Mouse (Mus musculus) kidney, embryonic 14.5 days (tissue): ENCODE measurements around the gene Gm2075. TPM values are rescaled to one million over a fixed set of nuclear protein-coding genes. Genes with fewer than 3 reads are reported as not detected.
"Not testable (repeated sequence)": the region's sequence is repeated elsewhere in the genome, so short reads cannot be mapped to it uniquely, and the experiment has no call there.

Experiments used
- ATAC-seq: fragments of 200-750 bp; cut with Nextera tagmentation; 2 replicates; pipeline ENCODE4 v1.8.0; 2017; ENCODE audit warnings: moderate number of reproducible peaks, mild to moderate bottlenecking, moderate TSS enrichment, moderate library complexity; ENCODE audit not compliant: low FRiP score, low TSS enrichment
- H3K27ac ChIP-seq: fragments of 300-500 bp; sonication (generic); 2 replicates; pipeline ENCODE4 v1.5.1; 2014; ENCODE audit warnings: low read depth, mild to moderate bottlenecking, low read length, moderate library complexity, mixed read lengths
- H3K27me3 ChIP-seq: fragments of 300-500 bp; sonication (generic); 2 replicates; pipeline ENCODE4 v1.6.1; 2014; ENCODE audit warnings: mild to moderate bottlenecking, low read length; ENCODE audit not compliant: control insufficient read depth, insufficient read depth
- H3K36me3 ChIP-seq: fragments of 300-500 bp; sonication (generic); 2 replicates; pipeline ENCODE4 v1.6.1; 2014; ENCODE audit warnings: low read length, mixed read lengths; ENCODE audit not compliant: control insufficient read depth, insufficient read depth
- H3K4me1 ChIP-seq: fragments of 300-500 bp; sonication (generic); 2 replicates; pipeline ENCODE4 v1.6.1; 2014; ENCODE audit warnings: low read length, mixed read lengths; ENCODE audit not compliant: control insufficient read depth, insufficient read depth
- H3K4me2 ChIP-seq: fragments of 300-500 bp; sonication (generic); replicated peaks from 2 replicates; pipeline ENCODE4 v1.6.1; 2014; ENCODE audit warnings: low read depth, mild to moderate bottlenecking, low read length
- H3K4me3 ChIP-seq: fragments of 300-500 bp; sonication (generic); 2 replicates; pipeline ENCODE4 v1.5.1; 2014; ENCODE audit warnings: mild to moderate bottlenecking, low read length
- H3K9ac ChIP-seq: fragments of 300-500 bp; sonication (generic); 2 replicates; pipeline ENCODE4 v1.6.1; 2014; ENCODE audit warnings: low read depth, mild to moderate bottlenecking, low read length, moderate library complexity
- H3K9me3 ChIP-seq: fragments of 300-500 bp; sonication (generic); 2 replicates; pipeline ENCODE4 v1.6.1; 2016; ENCODE audit warnings: low read length; ENCODE audit not compliant: control insufficient read depth
- WGBS: fragments of 180-500 bp; shearing (Covaris S2); extraction: QIAGEN DNeasy Blood & Tissue Kit; methylation state at CpG from one replicate; pipeline ENCODE4 v1.1.7; 2014; 5-methylcytosine and 5-hydroxymethylcytosine counted together
- polyA plus RNA-seq: library from polyadenylated mRNA; unstranded; fragments of >200 nt; fragmentation: Nextera tagmentation; extraction: Ambion mirVana; gene quantifications from 2 replicates; pipeline ENCODE4 v1.2.1, GENCODE M21; 2014

The Gm2075 gene
- not detected in 2 replicates for polyA plus RNA-seq

DNA sequence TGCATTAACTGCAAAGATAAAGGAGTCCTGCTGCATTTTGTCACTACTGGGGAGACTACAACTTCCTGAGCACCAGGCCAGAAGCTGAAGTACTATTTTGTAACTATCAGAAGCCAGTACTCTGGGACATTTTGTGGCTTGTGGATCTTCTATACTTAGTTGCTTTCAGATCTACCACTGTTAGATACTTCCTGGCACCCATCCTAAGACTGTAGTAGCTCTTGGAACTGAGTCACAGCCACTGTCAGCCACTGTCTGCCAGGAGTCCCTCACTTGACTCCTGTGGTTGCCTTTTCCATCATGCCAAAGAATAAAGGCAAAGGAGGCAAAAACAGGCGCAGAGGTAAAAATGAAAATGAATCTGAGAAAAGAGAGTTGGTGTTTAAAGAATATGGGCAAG lies at the start of gene Gm2075:
Gene Gm2075, plus strand, starts transcription at position 301 of the 400 bp plus-strand sequence.
- WGBS = no CpG with 5 or more reads among the region's 1 CpGs
- H3K9me3 ChIP-seq, H3K9ac ChIP-seq, H3K4me2 ChIP-seq, H3K36me3 ChIP-seq, H3K27ac ChIP-seq, H3K4me1 ChIP-seq, ATAC-seq, H3K4me3 ChIP-seq, H3K27me3 ChIP-seq: not testable (repeated sequence)

DNA sequence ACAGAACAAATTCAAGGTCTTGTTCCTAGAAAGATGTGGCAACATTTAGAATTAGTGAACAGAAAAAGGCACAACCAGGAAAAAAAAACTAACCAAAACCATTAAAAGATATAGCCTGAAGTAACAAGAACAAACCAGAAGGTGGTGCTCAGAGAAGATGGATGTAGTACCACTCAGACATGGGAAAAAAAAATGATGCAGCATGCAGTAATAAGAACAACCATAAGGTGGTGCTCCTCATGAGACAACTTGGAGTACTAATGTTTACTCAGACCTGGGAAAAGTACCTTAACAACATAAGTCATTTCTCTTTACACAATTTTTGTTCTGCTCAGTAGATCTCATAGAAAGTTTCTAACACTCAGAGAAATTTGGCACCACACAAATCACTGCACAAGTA lies 27.6 kb upstream of the Gm2075 start:
- not testable (repeated sequence) for H3K4me3 ChIP-seq, ATAC-seq, H3K4me2 ChIP-seq, H3K9me3 ChIP-seq, H3K4me1 ChIP-seq, H3K27me3 ChIP-seq, H3K9ac ChIP-seq, H3K36me3 ChIP-seq, H3K27ac ChIP-seq

DNA sequence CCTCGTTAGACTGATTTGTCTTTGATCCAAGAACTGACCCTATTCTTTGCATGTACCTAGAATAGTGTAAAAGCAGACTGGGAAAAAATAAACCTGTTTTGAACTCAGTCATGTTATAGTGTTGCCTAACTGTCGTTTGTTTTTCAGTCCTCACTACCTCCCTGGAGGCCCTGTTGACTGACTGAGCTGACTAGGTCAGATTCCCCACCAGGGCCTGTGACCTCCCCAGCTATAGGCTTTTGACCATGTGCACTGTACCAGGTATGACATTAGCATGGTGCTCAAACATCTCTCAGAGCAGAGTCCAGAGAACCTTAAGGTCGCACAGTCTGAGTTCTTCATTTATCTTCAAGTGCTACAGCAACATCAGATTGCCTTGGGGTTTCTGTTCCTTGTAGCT lies 7.5 kb upstream of the Gm2075 start:
- H3K4me1 ChIP-seq, H3K4me3 ChIP-seq, ATAC-seq, H3K4me2 ChIP-seq, H3K36me3 ChIP-seq, H3K9ac ChIP-seq, H3K9me3 ChIP-seq, H3K27me3 ChIP-seq, H3K27ac ChIP-seq: not testable (repeated sequence)
- 70% methylated on average over 3 of the region's 3 CpGs for WGBS

DNA sequence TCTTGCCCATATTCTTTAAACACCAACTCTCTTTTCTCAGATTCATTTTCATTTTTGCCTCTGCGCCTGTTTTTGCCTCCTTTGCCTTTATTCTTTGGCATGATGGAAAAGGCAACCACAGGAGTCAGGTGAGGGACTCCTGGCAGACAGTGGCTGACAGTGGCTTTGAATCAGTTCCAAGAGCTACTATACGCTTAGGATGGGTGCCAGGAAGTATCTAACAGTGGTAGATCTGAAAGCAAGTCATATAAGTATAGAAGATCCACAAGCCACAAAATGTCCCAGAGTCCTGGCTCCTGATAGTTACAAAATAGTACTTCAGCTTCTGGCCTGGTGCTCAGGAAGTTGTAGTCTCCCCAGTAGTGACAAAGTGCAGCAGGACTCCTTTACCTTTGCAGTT lies 7.0 kb downstream of the Gm2075 start, which contains the start of gene Gm6803:
Gene Gm6803, minus strand, starts transcription at position 101 of the 400 bp plus-strand sequence.
- H3K27me3 ChIP-seq, H3K9ac ChIP-seq, H3K4me3 ChIP-seq, H3K36me3 ChIP-seq, H3K27ac ChIP-seq, ATAC-seq, H3K4me2 ChIP-seq, H3K9me3 ChIP-seq, H3K4me1 ChIP-seq: not testable (repeated sequence)
- WGBS = 79% methylated on average over 1 of the region's 2 CpGs

DNA sequence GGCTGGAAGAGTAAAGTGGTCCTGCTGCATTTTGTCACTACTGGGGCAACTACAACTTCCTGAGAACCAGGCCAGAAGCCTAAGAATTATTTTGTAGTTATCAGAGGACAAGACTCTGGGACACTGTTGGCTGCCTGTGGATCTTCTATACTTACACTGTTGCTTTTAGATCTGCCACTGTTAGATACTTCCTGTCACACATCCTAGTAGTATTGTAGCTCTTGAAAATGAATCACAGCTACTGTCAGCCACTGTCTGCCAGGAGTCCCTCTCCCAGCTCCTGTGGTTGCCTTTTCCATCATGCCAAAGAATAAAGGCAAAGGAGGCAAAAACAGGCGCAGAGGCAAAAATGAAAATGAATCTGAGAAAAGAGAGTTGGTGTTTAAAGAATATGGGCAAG lies 15.1 kb downstream of the Gm2075 start, which contains the start of gene Gm2056:
Gene Gm2056, plus strand, starts transcription at position 301 of the 400 bp plus-strand sequence.
- H3K27ac ChIP-seq, H3K36me3 ChIP-seq, H3K27me3 ChIP-seq, H3K4me2 ChIP-seq, H3K9ac ChIP-seq, H3K4me1 ChIP-seq, H3K9me3 ChIP-seq, ATAC-seq, H3K4me3 ChIP-seq: not testable (repeated sequence)
- WGBS = 82% methylated on average over 1 of the region's 1 CpGs

DNA sequence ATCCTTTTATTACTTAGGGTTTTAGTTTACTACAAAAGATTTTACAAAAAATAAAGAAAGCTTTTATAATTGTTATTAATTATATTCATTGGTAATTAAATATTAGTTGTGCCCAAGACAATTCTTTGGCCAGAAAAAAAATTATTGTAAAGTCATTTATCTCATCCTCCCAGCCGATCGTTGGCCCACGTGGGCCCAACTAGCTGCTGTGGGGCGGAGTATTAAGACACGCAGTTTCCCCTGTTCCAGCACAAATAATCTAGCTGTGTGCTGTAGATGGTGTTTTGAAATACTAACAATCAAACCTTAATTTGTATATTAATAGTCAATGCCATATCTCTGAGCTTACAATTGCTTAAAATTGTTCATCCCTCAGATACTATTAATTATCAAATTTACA lies 20.6 kb downstream of the Gm2075 start:
- WGBS = 95% methylated on average over 5 of the region's 5 CpGs
- H3K4me3 ChIP-seq, H3K4me2 ChIP-seq, H3K36me3 ChIP-seq, H3K4me1 ChIP-seq, H3K27ac ChIP-seq, ATAC-seq, H3K27me3 ChIP-seq, H3K9me3 ChIP-seq, H3K9ac ChIP-seq: not testable (repeated sequence)

DNA sequence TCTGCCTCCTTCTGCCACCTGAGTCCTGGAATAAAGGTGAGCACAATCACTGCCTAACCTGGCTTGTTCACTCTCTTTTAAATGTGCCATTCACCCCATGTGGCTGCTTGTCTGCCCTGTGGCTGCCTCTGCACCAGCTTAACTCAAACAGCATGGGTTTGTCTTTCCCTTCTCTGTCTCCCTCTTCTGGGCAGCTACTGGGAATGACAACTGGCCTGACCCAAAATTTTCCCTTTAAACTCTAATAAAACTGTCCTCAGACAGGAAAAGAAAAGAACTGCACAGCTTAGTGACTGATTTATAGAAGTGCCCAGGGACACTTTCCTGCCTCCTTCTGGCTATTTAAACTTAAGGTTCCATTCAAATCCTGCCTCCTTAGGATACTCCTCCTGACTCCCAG lies 27.4 kb downstream of the Gm2075 start:
- H3K4me1 ChIP-seq, H3K4me3 ChIP-seq, H3K27me3 ChIP-seq, H3K27ac ChIP-seq, ATAC-seq, H3K9ac ChIP-seq, H3K9me3 ChIP-seq, H3K4me2 ChIP-seq, H3K36me3 ChIP-seq: not testable (repeated sequence)

DNA sequence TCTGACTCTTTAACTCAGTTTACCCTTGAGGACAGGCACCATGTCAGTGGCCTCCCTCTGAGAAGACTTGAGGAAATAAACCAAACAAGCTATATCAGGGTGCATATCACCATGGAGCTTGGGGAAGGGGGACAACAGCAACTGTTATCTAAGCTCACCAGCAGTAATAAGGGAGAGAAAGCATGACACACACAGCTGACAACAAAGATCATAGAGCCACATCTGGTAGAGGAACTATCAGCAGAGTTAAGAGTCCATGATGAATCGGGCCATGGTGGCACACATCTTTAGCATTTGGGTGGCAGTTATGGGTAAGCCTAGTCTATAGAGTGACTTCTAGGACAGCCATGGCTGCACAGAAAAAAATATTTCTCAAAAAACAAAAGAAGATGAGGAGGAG lies 28.1 kb downstream of the Gm2075 start:
- not testable (repeated sequence) for H3K4me2 ChIP-seq, H3K27me3 ChIP-seq, H3K9me3 ChIP-seq, H3K4me1 ChIP-seq, H3K4me3 ChIP-seq, H3K9ac ChIP-seq, H3K27ac ChIP-seq, ATAC-seq, H3K36me3 ChIP-seq
- WGBS = 81% methylated on average over 1 of the region's 1 CpGs

DNA sequence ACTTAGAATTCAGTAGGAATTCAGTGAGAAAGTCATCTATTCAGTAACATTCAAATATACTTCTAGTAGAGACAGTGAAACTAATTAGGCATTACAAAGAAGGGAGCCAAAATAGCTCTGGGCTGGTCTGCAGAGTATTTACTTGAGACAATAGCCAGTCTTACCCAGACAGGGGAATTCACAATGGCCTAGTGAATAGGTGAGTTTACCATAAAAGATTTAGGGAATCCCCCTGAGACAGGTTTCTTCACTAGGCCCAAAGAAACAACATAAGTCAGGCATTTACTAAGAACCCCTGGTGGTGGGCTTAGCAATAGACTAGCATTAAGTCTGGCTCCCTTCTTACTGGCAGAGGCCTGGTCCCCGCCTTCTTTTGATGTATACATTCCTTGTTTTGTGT lies 33.6 kb downstream of the Gm2075 start:
- H3K9ac ChIP-seq, H3K9me3 ChIP-seq, H3K27me3 ChIP-seq, H3K4me1 ChIP-seq, H3K36me3 ChIP-seq, H3K27ac ChIP-seq, ATAC-seq, H3K4me3 ChIP-seq, H3K4me2 ChIP-seq: not testable (repeated sequence)
- WGBS = 65% methylated on average over 1 of the region's 1 CpGs
